8 mouse cellular contexts compared by ENCODE assay signal in genomic region chr17:66417329-66417728, GRCm38 (mm10). TPM values are rescaled to one million over a fixed set of nuclear protein-coding genes. Genes with fewer than 3 reads are reported as not detected.
DNase-seq lines count a peak whose midpoint lies in the region; ATAC-seq and TF ChIP-seq lines count a peak whose summit lies in the region.

No protein-coding gene starts in this region.

- no peak for TF ChIP-seq CTCF in midbrain, postnatal 0 days (IDR thresholded peaks at IDR 0.05)
- no peak for TF ChIP-seq CTCF in kidney, adult 2 months (conservative IDR thresholded peaks at IDR 0.05; ENCODE audit: insufficient read depth, insufficient read length, low read depth, low read length)

- peak overlapping the region; percentile 78; the same call in 1 of the 2 replicates for H3K27ac ChIP-seq in kidney, embryonic 14.5 days (ENCODE audit: low read depth, low read length)
- H3K27ac ChIP-seq in embryonic facial prominence, embryonic 12.5 days = 0 out of 2 replicates have a peak overlapping the region, but pooled peaks have one; percentile 23
- H3K27ac ChIP-seq in hindbrain, embryonic 16.5 days (ENCODE audit: low read depth, low read length) = peak overlapping the region; percentile 9; the same call in 1 of the 2 replicates
- peak overlapping the region; percentile 33; the same call in 1 of the 2 replicates for H3K27ac ChIP-seq in midbrain, postnatal 0 days (ENCODE audit: low read depth, low read length)
- H3K27ac ChIP-seq in kidney, adult 2 months (ENCODE audit: insufficient read depth, low read depth, low read length) = no peak overlapping the region

- H3K9me3 ChIP-seq in kidney, embryonic 14.5 days (ENCODE audit: control insufficient read depth, low read length) = no peaks in the 10 kb centered on the region
- no peaks in the 10 kb centered on the region for H3K9me3 ChIP-seq in embryonic facial prominence, embryonic 12.5 days
- H3K9me3 ChIP-seq in hindbrain, embryonic 16.5 days (ENCODE audit: control insufficient read depth, low read length) = no peaks in the 10 kb centered on the region
- no peaks in the 10 kb centered on the region for H3K9me3 ChIP-seq in midbrain, postnatal 0 days (ENCODE audit: low read length)

- ATAC-seq in kidney, embryonic 14.5 days (ENCODE audit: low FRiP score, low TSS enrichment) = no peak; the same call in 1 of the 2 replicates
- ATAC-seq in embryonic facial prominence, embryonic 12.5 days (ENCODE audit: insufficient number of reproducible peaks, insufficient read depth, low FRiP score, low TSS enrichment) = no peak
- ATAC-seq in hindbrain, embryonic 16.5 days = peak; percentile 46
- no peak for ATAC-seq in midbrain, postnatal 0 days (ENCODE audit: low FRiP score)

- no peak for TF ChIP-seq POLR2A in kidney, adult 2 months (IDR thresholded peaks at IDR 0.05; ENCODE audit: low read depth, low read length)

- no peak overlapping the region; the same call in 1 of the 2 replicates for H3K9ac ChIP-seq in kidney, embryonic 14.5 days (ENCODE audit: low read depth, low read length)
- no peak overlapping the region for H3K9ac ChIP-seq in embryonic facial prominence, embryonic 12.5 days
- peak overlapping the region; percentile 0; the same call in 1 of the 2 replicates for H3K9ac ChIP-seq in hindbrain, embryonic 16.5 days (ENCODE audit: low read depth, low read length)
- H3K9ac ChIP-seq in midbrain, postnatal 0 days (replicated peaks; ENCODE audit: low read length, poor library complexity, severe bottlenecking) = no peak overlapping the region

- WGBS in kidney, embryonic 14.5 days = 14% methylated on average over 5 of the region's 5 CpGs
- 63% methylated on average over 5 of the region's 5 CpGs for WGBS in embryonic facial prominence, embryonic 12.5 days
- 15% methylated on average over 5 of the region's 5 CpGs for WGBS in hindbrain, embryonic 16.5 days
- 25% methylated on average over 5 of the region's 5 CpGs for WGBS in midbrain, postnatal 0 days
- WGBS in kidney, adult 2 months = 31% methylated on average over 5 of the region's 5 CpGs

- peak overlapping the region; percentile 44 for H3K4me2 ChIP-seq in kidney, embryonic 14.5 days (replicated peaks; ENCODE audit: low read depth, low read length)
- peak overlapping the region; percentile 9; the same call in 1 of the 2 replicates for H3K4me2 ChIP-seq in embryonic facial prominence, embryonic 12.5 days (replicated peaks)
- H3K4me2 ChIP-seq in hindbrain, embryonic 16.5 days (ENCODE audit: low read length) = peak overlapping the region; percentile 40
- peak overlapping the region; percentile 42 for H3K4me2 ChIP-seq in midbrain, postnatal 0 days (ENCODE audit: low read depth, low read length, poor library complexity, severe bottlenecking)

- H3K36me3 ChIP-seq in kidney, embryonic 14.5 days (ENCODE audit: control insufficient read depth, insufficient read depth, low read length) = no peaks in the 10 kb centered on the region
- no peaks in the 10 kb centered on the region for H3K36me3 ChIP-seq in embryonic facial prominence, embryonic 12.5 days
- H3K36me3 ChIP-seq in hindbrain, embryonic 16.5 days (ENCODE audit: control insufficient read depth, insufficient read depth, low read length) = no peaks in the 10 kb centered on the region
- H3K36me3 ChIP-seq in midbrain, postnatal 0 days (ENCODE audit: insufficient read depth, low read length) = no peaks in the 10 kb centered on the region
- H3K36me3 ChIP-seq in kidney, adult 2 months (ENCODE audit: control insufficient read depth, insufficient read depth, low read length) = no peaks in the 10 kb centered on the region

- peak overlapping the region; percentile 22; the same call in 1 of the 2 replicates for H3K4me3 ChIP-seq in kidney, embryonic 14.5 days (ENCODE audit: low read length)
- no peak overlapping the region for H3K4me3 ChIP-seq in embryonic facial prominence, embryonic 12.5 days
- 0 out of 2 replicates have a peak overlapping the region, but pooled peaks have one; percentile 5 for H3K4me3 ChIP-seq in hindbrain, embryonic 16.5 days (ENCODE audit: low read length)
- H3K4me3 ChIP-seq in midbrain, postnatal 0 days (ENCODE audit: low read depth, low read length) = peak overlapping the region; percentile 2; the same call in 1 of the 2 replicates
- H3K4me3 ChIP-seq in kidney, adult 2 months (ENCODE audit: insufficient read depth, low read depth, low read length) = no peak overlapping the region

- DNase-seq in kidney, postnatal 14 days = no peak
- DNase-seq in midbrain, postnatal 0 days (ENCODE audit: low spot score) = no peak
- no peak for DNase-seq in right cerebral cortex, adult 18-20 months
- DNase-seq in thymus, postnatal 4 days = no peak
- DNase-seq in kidney, adult 2 months = no peak

- peaks cover 32% of the 10 kb centered on the region for H3K4me1 ChIP-seq in kidney, embryonic 14.5 days (ENCODE audit: control insufficient read depth, insufficient read depth, low read length)
- peaks cover 26% of the 10 kb centered on the region for H3K4me1 ChIP-seq in embryonic facial prominence, embryonic 12.5 days
- peaks cover 25% of the 10 kb centered on the region for H3K4me1 ChIP-seq in hindbrain, embryonic 16.5 days (ENCODE audit: control insufficient read depth, insufficient read depth, low read depth, low read length)
- H3K4me1 ChIP-seq in midbrain, postnatal 0 days (ENCODE audit: insufficient read depth, low read length) = peaks cover 10% of the 10 kb centered on the region; the same call in 1 of the 2 replicates
- no peaks in the 10 kb centered on the region for H3K4me1 ChIP-seq in kidney, adult 2 months (ENCODE audit: control insufficient read depth, insufficient read depth, low read length)

- H3K27me3 ChIP-seq in kidney, embryonic 14.5 days (ENCODE audit: control insufficient read depth, insufficient read depth, low read length) = no peaks in the 10 kb centered on the region
- H3K27me3 ChIP-seq in embryonic facial prominence, embryonic 12.5 days = no peaks in the 10 kb centered on the region
- no peaks in the 10 kb centered on the region for H3K27me3 ChIP-seq in hindbrain, embryonic 16.5 days (replicated peaks; ENCODE audit: control insufficient read depth, insufficient read depth, low read length)
- no peaks in the 10 kb centered on the region for H3K27me3 ChIP-seq in midbrain, postnatal 0 days (ENCODE audit: insufficient read depth, low read length)
- no peaks in the 10 kb centered on the region for H3K27me3 ChIP-seq in kidney, adult 2 months (replicated peaks; ENCODE audit: control insufficient read depth, insufficient read depth, low read length)

RNA-seq across cellular contexts. Expression of gene Mtcl1, which starts 32.2 kb away (rescaled TPM):
- polyA plus RNA-seq in kidney, embryonic 14.5 days (2014; fragmentation: Nextera tagmentation; extraction: Ambion mirVana) = 6.3 and 6.8 TPM in 2 replicates
- polyA plus RNA-seq in embryonic facial prominence, embryonic 12.5 days (2016; fragmentation: Nextera tagmentation; extraction: Ambion mirVana) = 9.5 and 10.4 TPM in 2 replicates
- polyA plus RNA-seq in hindbrain, embryonic 16.5 days (2015; fragmentation: Nextera tagmentation; extraction: Ambion mirVana) = 28.0 and 33.2 TPM in 2 replicates
- total RNA-seq in midbrain, postnatal 0 days (2014; rRNA removed) = 15.7 and 25.2 TPM in 2 replicates
- polyA plus RNA-seq in midbrain, postnatal 0 days (2015; fragmentation: Nextera tagmentation; extraction: Ambion mirVana) = 9.5 and 10.8 TPM in 2 replicates
- polyA plus RNA-seq in kidney, adult 2 months (2012; rRNA removed) = 3.5 and 4.4 TPM in 2 replicates

Comparison
In these comparisons a context has a peak if more than half of its experiments do, and no peak if none do; other contexts are left out.
1. H3K4me3 ChIP-seq: peak in kidney, embryonic 14.5 days (single experiment), hindbrain, embryonic 16.5 days (single experiment) and midbrain, postnatal 0 days (single experiment); none in embryonic facial prominence, embryonic 12.5 days (single experiment) and kidney, adult 2 months (single experiment).
2. Peak in every context shown above with its lines, with median percentiles within 50 percentile points of each other: H3K4me2 ChIP-seq.